Mouse (Mus musculus): ENCODE results near the gene Rptor.

Gene Rptor

DNA sequence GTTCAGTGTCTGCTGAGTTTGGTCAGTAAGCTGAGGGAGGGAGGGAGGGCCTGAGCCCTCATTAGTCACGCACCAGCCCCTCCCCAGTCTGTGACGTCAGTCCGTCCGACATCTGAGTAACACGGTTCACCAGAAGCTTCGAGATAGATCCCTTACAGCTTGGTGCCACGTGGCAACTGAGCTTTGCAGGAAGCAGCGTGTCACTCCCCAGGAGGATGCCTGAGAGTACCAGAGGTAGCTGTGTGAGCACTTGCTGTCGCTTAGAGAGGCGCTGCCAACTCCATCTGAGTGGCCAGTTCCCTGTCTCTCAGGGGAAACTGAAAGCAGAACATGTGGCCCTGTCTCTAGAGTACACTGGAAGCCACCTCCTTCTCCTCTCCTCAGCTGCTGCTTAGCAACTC lies 260.7 kb downstream of the Rptor start:
- no peak for DNase-seq

DNA sequence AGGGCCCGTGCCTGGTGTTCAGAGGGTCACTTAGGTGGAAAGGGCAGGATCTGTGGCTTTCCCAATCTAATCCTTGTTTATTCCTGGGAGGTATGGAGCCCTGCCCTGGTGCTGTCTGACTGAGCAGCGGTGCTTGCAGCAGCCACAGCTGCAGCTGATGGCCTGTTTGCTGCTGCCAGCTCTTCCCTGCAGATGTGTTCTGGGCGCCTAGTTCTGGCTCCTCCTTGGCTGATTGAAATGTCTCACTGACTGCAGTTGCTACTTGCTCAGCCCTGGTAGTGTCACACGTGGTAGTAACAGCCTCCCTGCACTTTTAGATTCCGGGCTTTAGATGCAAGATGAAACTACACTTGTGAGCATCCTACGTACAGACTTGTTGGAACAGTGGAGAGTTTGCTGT lies 264.1 kb downstream of the Rptor start:
- no peak for DNase-seq

DNA sequence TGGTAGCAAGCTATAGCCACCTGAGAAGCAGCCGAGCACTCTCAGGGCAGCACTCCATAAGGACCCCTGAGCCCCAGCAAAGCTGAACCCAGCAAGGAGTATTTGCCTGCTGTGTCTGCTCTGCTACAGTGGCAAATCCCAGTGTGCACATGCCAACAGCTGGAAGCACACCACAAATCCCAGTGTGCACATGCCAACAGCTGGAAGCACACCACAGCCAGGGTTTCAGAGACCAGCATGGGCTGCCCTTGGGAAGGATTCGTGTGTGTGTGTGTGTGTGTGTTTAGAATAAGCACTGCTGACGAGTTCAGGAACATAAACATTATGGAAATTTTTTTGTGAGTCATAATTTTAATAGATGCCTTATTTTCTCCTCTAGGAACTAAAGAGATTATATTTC lies 265.4 kb downstream of the Rptor start:
- DNase-seq: no peak

DNA sequence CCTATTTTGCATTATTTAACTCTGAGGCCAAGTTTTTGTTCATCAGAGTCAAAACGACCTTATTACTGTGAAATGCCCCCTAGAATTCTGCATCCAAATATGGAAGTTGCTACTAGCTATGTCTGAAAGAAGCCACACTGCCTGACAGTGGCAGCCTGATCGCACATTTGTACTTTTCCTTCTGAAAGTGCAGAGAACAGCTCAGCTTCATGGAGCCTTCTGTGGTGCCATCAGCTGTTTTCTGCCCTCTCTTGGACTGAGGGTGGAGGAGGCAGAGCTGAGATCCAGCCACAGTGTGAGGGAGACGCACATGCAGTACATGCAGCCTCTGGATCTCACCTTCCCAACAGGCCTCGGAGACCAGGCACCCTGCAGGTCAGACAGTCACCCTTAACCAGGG lies 265.9 kb downstream of the Rptor start:
- no peak for DNase-seq

DNA sequence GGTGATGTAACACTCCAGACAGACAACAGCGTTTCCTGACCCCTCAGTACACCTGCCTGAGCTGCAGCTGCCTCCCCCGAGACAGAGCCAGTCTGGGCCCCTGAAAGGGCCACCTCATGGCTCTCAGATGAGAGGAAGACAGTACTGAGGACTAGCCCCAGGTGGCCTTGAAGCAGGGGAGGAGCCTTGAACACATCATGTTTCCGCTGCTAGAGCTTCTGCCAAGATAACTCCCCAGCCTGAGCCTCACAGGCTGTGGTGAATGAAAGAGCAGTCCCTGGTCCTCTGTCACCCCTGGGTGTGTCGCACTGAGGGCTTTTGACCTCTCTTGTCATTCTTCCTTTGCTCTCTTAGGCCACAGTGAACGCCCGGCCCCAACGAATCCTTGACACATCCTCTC lies 268.4 kb downstream of the Rptor start:
- no peak for DNase-seq

DNA sequence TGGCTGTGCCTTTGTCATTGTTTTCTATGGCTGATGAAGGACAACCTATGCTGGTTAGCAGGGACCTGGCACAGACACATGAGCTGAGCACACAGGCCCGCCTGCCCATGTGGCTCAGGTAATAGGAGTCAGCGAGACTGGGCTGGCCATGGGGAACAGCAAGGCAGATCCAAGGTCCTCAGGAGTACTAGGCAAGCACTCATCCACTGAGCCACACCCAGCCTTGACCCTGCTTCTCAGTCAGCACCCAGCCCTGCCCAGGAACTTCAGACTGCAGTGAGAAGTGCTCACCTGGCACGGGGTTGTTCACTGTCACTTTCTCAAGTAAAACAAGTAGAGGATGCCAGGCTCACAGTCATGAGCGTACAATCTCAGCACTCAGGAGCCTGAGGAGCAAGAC lies 270.9 kb downstream of the Rptor start:
- DNase-seq: no peak

DNA sequence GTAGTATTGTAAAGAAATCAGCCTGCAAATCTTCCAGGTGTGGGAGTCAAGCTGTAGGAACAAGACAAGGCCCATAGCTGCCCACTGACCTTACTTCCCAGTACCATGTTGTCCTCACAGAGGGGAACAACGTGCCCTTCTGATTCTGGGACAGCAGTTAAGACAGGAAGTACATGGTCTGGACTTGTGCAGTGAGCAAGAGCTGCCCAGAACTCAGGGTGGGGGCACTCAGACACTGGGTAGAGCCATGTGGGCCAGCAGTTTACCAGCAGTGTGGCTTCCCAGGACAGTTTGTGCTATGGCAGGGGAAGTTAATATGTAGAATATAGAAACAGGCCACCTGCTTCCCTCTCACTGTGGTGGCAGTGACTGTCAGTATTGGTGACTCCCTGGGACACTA lies 272.1 kb downstream of the Rptor start:
- no peak for DNase-seq

DNA sequence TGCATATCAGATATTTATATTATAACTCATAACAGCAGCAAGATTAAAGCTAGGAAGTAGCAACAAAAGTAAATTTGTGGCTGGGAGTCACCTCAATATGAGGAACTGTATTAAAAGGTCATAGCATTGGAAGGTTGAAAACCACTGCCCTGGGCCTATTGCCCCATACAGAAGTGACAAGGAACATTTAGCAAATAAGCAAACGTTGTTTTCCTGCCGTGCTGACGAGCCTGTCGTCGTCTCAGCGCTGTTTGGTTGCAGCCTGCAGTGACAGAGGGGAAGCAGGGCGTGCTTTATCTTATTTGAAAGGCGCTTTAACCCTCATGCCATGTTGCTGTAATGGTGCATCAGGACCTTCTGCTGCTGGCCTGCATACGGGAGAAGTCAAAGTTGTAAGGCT lies 273.0 kb downstream of the Rptor start:
- no peak for DNase-seq

DNA sequence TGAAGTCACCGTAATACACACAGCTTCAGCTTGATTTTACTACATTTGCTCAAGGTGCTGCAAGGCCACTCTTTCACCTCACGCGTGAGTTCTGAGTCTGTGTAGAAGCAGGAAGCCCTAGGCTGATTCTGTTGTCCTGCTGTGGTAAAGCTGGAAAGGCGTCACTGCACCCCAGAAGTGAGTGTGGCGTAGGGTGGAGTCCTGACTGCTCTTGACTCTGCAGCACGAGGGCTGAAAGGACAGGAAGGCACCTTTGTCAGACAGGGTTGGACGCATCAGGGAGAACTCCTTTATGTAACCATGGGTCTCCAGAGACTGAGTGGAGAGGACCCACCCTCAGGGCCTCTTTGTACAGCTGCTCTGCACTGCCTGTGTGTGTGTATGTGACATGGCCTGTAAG lies 274.4 kb downstream of the Rptor start:
- no peak for DNase-seq

DNA sequence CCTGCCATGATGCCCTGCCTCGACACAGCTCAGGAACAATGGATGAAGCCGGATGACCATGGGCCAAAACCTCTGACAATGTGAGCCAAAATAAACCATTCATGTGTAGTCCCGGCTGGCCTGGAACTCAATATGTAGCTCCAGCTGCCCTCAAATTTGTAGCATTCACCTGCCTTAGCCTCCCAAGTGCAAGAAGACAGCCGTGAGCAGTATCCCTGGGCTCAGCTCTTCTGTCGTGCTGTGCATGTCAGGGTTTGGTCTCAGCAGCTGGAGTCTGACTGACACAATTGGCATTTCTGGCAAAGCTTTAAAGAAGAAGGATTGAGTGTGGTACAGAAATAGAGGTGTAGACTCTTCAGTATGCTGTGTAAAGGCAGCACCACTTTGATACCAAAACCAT lies 276.9 kb downstream of the Rptor start:
- no peak for DNase-seq

DNA sequence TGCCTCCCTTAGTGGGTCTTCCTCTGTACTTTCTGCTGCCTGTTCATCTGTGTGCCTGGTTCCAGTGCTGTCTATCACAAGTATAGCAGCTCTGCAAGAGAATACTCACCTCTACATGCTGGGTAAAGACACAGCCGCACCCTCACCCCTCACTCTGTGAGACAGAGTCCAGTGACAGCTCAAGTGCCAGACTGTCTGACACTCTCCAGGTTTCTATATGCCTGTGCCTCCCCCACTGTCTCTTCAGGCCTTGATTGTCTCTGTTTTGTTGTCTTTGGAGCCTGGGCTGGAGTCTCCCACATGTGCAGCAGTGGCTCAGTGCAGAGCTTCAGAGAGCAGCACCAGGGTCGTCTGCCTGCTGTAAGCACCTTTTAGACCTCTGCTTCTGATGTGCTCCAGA lies 280.9 kb downstream of the Rptor start:
- DNase-seq: no peak

DNA sequence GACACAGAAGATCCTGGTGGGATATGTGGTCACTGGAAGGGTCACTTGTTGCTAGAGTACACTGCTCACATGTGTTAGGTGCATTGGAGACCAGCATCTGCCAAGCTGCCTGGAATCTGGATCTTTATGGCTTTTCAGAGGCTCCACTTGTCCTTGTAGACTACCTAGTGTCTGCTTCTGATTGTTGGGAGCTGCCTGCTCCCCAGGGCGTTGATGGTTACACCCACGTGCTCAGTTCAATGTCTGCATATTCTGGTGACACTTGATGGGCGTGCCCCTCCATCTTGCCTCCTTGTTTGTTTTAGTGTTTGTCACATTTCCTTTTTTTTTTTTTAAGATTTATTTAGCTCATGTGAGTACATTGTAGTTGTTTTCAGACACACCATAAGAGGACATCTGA lies 287.3 kb downstream of the Rptor start:
- no peak for DNase-seq

DNA sequence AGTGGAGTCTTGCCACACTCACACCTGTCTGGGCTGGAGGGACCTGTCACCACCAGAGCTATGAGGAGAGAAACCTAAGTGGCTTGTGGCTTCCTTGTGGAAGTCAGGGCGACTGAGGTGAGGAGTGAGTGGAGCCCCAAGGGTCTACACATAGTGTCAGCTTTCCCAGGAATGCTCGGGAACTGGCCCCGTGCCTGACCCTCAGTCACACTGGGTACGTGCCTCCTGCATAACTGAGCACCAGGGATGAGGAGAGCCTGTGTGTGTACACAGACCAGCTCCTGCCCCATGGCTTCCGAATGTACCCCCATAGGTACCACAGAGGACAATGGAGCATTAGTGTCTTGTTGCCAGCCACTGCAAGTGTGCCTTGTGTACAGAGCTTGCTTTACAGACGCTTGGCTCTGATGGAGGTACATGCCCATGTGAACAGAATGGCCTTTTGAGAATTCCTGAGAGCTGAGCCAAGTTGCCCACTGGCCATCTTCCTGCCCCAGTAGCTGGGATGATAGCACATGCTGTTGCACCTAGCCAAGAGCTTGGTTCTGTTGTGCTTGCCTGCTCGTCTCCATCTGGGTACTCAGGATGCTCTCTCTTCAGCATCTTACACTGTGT lies 289.0 kb downstream of the Rptor start:
- peak; percentile 58 to 63 for DNase-seq

DNA sequence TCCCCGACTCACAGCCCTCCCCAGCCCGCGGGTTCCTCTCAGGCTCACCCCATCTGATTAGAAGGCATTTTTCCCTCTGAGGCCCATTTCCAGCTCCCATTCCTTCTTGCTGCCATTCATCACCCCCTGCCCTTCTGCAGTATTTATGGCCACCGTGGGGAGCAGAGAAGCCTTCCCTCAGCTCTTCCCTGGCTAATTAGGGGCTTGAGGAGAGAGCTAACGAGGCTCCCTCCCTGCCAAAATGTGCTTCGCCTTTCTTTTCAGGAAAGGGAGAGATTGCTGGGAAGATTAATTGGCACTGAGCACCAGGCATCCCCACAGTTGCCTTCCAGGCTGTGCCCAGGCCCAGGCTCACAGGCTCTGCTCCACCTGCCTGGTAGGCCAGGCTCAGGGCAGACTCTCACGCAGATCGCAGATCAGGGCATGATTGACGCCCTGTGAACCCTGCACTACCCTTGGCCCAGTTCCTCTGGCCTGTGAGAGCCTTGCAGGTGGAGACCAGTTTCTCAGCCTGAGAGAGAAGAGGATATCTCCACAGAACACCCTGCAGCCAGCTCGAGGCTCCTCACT lies 291.0 kb downstream of the Rptor start:
- no peak for DNase-seq

DNA sequence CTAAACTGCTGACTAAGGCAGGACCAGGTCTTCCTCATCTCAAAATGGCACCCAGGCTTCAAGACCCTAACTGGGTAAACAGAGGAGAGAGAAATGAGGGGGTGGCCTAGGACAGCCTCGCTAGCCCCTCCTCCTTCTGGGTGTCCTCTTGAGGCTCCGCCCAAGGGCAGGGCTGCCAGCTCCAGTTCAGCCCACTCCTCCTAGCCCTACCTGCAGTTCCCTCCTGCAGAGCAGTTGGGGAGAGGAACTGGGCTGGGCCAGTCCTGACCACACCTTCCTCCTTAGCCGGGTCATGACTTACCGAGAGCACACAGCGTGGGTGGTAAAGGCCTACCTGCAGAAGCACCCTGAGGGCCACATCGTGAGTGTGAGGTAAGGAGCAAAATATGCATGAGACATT lies 291.9 kb downstream of the Rptor start:
- no peak for DNase-seq

DNA sequence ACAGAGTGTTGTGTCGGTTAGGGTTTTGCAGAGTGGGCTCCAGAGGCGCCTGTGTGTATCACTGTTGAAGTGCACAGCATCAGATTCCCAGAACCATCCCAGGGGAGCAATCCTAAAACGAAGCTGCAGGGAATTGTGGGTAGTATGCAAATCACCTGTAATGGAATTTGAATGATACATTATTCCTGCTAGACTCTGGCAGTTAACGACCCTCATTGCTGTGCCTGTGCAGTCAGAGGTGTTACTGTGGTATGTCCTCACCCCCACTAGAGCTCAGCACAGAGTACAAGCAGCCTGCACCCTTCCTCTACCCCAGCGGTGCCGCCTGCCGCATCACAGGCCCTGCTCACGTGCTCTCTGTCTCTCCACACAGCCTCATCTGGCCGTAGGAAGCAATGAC lies 294.3 kb downstream of the Rptor start:
- DNase-seq: no peak

DNA sequence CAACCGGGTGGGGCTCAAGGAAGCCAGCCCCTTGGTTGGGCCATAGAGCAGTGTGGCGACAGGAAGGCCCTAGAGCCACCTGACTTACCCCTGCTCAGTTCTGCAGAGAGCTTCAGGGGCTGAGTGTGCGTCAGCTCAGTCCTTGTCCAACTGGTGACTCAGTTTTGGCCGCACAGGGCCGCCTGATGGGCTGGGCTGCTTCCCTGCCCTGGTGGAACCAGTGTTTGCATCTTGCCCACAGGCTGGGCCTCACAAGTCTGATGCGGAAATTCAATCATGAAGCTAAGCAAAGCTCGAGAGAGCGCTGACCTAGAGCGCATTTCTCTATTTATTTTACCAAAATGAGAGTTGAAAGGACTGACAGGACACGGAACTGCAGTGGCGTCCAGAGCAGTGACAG lies 296.3 kb downstream of the Rptor start:
- no peak for DNase-seq

DNA sequence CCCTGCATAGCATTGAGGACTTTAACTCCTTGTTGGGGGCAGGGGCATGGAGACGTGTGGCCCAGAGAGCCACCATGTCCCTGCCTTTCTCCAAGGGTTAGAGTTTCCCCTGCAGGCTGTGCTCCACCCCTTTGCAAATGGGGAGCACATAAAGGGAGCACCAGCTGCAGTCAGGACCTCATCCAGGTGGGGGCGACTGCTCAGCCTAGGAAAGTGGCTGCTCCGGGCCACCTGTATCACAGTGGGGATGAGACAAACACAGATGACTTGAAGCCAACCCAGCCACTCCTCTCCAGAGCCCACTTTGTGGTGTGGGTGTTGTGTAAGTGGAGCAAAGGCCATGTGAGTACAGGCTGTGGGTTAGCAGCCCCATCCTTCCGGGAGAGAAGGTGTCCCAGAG lies 298.5 kb downstream of the Rptor start:
- DNase-seq: no peak

DNA sequence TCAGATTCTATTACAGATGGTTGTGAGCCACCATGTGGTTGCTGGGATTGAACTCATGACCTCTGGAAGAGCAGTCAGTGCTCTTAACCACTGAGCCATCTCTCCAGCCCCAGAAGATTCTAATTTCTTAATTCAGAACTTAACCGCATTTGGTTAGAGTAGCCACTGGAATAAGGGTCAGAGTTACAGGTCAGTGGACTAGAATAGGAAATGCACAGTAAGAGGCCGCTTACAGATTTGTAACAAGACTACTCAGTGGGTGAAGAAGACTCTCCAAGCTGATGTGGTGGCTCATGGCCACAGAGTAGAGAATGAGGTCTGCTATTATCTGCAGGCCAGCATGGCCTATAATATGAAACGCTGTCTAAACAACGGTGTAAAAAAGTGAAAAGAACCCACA lies 300.2 kb downstream of the Rptor start:
- DNase-seq: no peak

DNA sequence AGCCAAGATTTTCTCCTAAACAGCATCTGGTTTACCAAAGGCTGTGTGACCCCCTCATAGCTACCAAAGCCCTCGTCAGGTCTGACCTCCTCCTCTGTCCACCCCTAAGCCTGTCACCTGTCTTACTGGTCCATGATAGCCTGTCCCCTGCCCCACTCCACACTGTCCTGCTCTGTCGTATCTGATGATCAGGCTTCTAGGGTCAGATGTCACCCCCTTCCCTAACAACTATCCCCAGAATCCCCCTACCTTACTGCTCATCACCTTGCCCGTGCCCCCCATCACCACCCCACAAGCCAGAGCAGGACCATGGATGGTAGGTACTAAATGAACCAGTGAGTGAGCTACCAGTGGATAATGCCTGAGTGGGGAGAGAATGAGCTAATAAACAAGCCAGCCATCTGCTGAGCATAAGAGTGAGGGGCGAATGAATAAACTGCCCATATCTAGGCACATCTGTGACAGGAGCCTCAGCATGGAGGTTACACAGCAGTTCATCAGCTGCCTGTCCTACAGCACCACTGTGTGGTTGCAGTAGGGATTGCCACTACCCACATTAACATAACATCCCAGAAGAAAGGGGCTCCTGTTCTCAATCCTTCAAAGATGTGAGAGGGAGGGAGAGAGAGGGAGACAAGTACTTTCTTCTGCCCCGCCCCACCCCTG lies 302.0 kb downstream of the Rptor start:
- DNase-seq: peak; percentile 83 to 89

DNA sequence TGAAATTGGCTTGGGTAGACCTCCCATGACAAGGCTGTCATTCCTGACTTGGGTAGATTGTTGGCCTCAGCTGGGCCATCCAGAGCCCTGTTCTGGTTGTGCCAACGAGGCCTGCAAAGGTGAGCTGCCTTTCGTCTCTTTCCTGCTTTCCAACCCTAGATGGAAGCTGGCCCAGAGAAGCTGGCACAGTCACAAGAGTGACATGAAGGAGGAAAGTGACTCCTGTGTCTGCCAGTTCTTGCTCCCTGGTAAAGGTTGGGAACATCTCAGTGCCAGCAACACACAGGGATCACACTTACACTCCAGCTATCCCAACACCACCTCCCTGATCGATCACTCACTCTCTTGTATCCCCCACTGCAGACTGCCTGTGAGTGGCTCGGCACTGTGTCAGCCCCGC lies 303.1 kb downstream of the Rptor start:
- peak; percentile 80 to 83 for DNase-seq

DNA sequence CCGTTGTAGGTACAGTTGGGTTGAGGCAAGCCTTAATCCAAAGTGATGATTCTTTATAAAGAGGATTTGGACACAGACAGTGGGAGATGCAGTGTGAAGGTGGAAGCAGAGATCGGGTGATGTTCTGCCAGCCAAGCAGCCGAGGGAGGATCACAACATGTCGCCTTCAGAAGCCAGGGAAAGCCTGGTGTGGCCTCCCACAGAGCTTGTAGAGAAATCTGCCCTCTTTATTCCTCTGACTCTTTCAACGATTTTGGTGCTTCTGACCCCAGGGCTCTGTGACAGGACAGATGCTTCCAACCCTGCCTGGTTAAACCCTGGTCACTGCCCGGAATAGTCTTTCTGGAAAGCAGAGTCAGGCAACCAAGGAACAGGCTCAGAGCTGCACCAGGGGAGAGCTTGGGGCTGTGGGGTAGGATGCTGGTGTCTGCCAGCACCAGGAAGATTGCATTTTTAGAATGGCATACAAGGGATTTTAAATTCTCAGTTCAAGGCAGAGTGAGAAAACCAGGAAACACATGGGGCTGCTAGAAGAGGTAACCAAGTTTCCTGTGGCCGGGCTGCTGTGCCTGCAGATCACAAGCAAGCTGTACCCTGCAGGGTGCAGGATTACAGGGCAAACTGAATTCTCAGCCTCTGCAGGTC lies 304.4 kb downstream of the Rptor start:
- DNase-seq: no peak

DNA sequence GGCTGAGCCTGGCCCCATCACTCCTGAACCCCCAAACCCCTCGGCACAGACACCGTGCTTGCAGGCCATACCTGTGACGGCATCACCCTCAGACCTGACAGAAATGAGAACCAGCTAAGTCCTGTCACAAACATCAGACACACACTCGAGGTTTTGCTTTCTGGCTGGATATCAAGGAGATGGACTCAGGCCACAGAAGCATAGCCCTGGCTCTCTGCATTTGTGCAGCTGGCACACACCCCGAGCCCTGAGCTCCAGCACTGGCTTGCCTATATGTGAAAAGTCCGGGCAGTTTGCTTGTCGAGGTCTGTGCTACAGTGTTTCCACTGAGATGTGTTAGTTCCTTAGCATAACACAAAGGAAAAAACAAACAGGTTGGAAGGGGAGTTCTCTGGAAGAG lies 305.0 kb downstream of the Rptor start:
- DNase-seq: no peak

DNA sequence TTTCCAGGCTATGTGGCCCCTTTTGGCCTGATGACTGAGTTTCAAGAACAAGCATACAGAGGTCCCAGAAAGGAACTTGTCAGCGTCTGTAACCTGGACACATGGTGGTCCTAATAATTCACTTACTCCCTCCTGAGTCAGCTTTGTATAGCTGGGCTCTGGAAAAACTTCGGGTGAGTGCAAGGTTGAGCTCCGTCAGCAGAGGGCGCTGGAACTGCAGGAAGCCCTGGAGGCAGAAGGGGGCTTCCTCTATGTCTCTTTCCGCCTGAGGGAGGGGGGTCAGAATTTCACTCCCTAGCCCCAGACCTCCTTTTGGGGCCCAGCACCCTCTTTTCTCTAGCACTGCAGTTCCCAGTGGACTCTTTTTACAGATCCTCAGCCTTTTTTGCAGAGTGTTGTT lies 306.7 kb downstream of the Rptor start:
- DNase-seq: peak; percentile 80 to 85

All from cerebellum, postnatal 25 days (tissue).